Mouse (Mus musculus): ENCODE data around the gene Adgrg2. TPM values are rescaled to one million over a fixed set of nuclear protein-coding genes. Genes with fewer than 3 reads are reported as not detected.

Adgrg2 gene
- polyA plus RNA-seq, 1 experiment from 2014 or later = 1.8 TPM

GRCm38 (mm10) chrX:160418397-160418796 lies 27.9 kb downstream of the Adgrg2 start:
- Histone ChIP-seq H3K27ac (ENCODE audit: low read depth) (no peak overlapping the region), H3K4me1 (ENCODE audit: insufficient read depth) (no peaks in the 10 kb centered on the region), H3K9me3 (ENCODE audit: low read depth, low read length) (no peaks in the 10 kb centered on the region), H3K9ac (no peak overlapping the region), H3K27me3 (ENCODE audit: insufficient read depth, low read length) (no peaks in the 10 kb centered on the region), H3K4me2 (no peak overlapping the region), H3K36me3 (ENCODE audit: insufficient read depth) (no peaks in the 10 kb centered on the region), H3K4me3 (ENCODE audit: low read depth, low read length) (no peak overlapping the region)
- peak; percentile 66 for DNase-seq
- peak; percentile 81; the same call in 1 of the 2 replicates for ATAC-seq (ENCODE audit: insufficient read depth)
- WGBS = 54% methylated on average over 7 of the region's 7 CpGs
- no peak for TF ChIP-seq CTCF (IDR thresholded peaks at IDR 0.05; ENCODE audit: low read depth)

- Histone ChIP-seq H3K36me3 (ENCODE audit: insufficient read depth) (no peaks in the 10 kb centered on the region), H3K9me3 (ENCODE audit: low read depth, low read length) (no peaks in the 10 kb centered on the region), H3K9ac (no peak overlapping the region), H3K4me2 (no peak overlapping the region), H3K4me1 (ENCODE audit: insufficient read depth) (no peaks in the 10 kb centered on the region), H3K27me3 (ENCODE audit: insufficient read depth, low read length) (no peaks in the 10 kb centered on the region), H3K27ac (ENCODE audit: low read depth) (no peak overlapping the region), H3K4me3 (ENCODE audit: low read depth, low read length) (no peak overlapping the region)
- TF ChIP-seq CTCF (IDR thresholded peaks at IDR 0.05; ENCODE audit: low read depth) = no peak
- DNase-seq = peak; percentile 4
- no peak for ATAC-seq (ENCODE audit: insufficient read depth)
- 72% methylated on average over 1 of the region's 1 CpGs for whole genome bisulfite sequencing
Measured at GRCm38 (mm10) chrX:160423737-160424136, 33.2 kb downstream of the Adgrg2 start.

DNA sequence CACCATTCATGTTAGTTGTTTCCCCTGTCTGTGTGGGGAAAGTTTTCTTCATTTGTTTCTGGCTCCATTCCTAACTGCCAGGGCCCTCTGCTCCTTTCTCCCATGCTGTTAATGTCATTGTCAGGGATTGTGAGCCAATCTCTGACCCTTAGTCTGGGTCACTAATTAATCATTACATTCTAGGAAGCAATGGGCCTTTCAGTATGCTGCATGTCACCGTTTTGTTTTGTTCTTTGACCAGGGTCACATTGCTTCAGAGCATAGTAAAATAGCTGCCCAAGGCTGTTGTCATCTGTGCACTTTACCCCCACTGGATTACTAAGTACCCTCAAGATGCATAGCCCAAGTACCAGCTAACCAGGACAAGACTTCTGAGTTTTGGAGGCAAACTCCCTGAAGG lies 36.0 kb downstream of the Adgrg2 start:
- no peak for ATAC-seq (ENCODE audit: insufficient read depth)
- DNase-seq = no peak
- Histone ChIP-seq H3K4me2 (no peak overlapping the region), H3K27ac (ENCODE audit: low read depth) (no peak overlapping the region), H3K4me3 (ENCODE audit: low read depth, low read length) (no peak overlapping the region), H3K4me1 (ENCODE audit: insufficient read depth) (no peaks in the 10 kb centered on the region), H3K9ac (no peak overlapping the region), H3K27me3 (ENCODE audit: insufficient read depth, low read length) (no peaks in the 10 kb centered on the region), H3K36me3 (ENCODE audit: insufficient read depth) (no peaks in the 10 kb centered on the region), H3K9me3 (ENCODE audit: low read depth, low read length) (no peaks in the 10 kb centered on the region)
- WGBS = 50% methylated on average over 1 of the region's 1 CpGs
- no peak for TF ChIP-seq CTCF (IDR thresholded peaks at IDR 0.05; ENCODE audit: low read depth)

DNA sequence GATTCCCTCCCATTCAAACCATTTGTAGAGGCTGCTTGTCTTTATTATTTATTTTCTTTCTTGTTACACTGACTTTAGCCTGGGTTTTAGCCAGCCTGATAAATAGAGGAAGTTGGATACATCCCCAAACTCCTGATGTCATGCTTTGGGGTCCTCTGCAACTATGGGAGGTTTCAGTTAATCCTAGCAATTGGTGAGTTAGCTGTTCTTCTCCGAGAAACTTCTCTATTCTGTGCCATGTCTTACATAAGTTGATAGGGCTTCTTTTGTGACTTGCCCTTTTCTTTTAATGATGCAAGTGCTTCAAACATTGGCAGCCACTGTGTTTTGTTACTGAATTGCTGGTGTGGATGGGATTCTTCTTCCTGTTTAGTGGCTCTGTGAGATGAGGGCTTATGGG lies 36.4 kb downstream of the Adgrg2 start:
- DNase-seq = no peak
- 90% methylated on average over 1 of the region's 1 CpGs for WGBS

GRCm38 (mm10) chrX:160432192-160432591 lies 41.7 kb downstream of the Adgrg2 start:
- H3K9ac ChIP-seq = no peak overlapping the region
- no peaks in the 10 kb centered on the region for H3K9me3 ChIP-seq (ENCODE audit: low read depth, low read length)
- WGBS = 86% methylated on average over 7 of the region's 7 CpGs
- H3K4me1 ChIP-seq (ENCODE audit: insufficient read depth) = no peaks in the 10 kb centered on the region
- no peak for TF ChIP-seq CTCF (IDR thresholded peaks at IDR 0.05; ENCODE audit: low read depth)
- H3K36me3 ChIP-seq (ENCODE audit: insufficient read depth) = no peaks in the 10 kb centered on the region
- H3K27me3 ChIP-seq (ENCODE audit: insufficient read depth, low read length) = no peaks in the 10 kb centered on the region
- H3K4me3 ChIP-seq (ENCODE audit: low read depth, low read length) = no peak overlapping the region
- H3K4me2 ChIP-seq = no peak overlapping the region
- no peak for ATAC-seq (ENCODE audit: insufficient read depth)
- no peak for DNase-seq
- no peak overlapping the region for H3K27ac ChIP-seq (ENCODE audit: low read depth)

More for the DNA sequence above, 36.4 kb downstream of the Adgrg2 start:
- Histone ChIP-seq H3K27ac (ENCODE audit: low read depth) (no peak overlapping the region), H3K36me3 (ENCODE audit: insufficient read depth) (no peaks in the 10 kb centered on the region), H3K4me2 (no peak overlapping the region), H3K27me3 (ENCODE audit: insufficient read depth, low read length) (no peaks in the 10 kb centered on the region), H3K4me1 (ENCODE audit: insufficient read depth) (no peaks in the 10 kb centered on the region), H3K4me3 (ENCODE audit: low read depth, low read length) (no peak overlapping the region), H3K9me3 (ENCODE audit: low read depth, low read length) (no peaks in the 10 kb centered on the region), H3K9ac (no peak overlapping the region)
- TF ChIP-seq CTCF (IDR thresholded peaks at IDR 0.05; ENCODE audit: low read depth) = no peak
- ATAC-seq (ENCODE audit: insufficient read depth) = no peak

DNA sequence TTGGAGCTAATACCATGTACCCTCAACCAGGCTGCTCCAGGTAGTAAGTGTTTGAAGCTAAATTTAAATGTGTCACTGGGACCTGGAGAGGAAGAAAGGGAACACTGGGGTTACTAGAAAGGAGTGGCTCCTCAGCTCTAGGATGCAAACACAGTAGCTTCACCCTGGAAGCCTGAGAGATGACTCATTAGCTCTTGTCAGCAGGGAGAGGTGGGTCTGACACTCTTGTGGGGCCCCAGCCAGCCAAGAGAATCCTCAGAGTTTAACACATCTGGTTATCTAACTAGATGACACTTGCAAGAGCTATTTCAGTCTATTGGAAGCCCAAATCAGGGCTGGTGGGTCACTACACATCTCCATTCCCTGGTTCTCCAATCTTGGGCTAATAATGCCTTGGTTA lies 50.8 kb downstream of the Adgrg2 start:
- H3K4me2 ChIP-seq = no peak overlapping the region
- no peak overlapping the region for H3K4me3 ChIP-seq (ENCODE audit: low read depth, low read length)
- TF ChIP-seq CTCF (IDR thresholded peaks at IDR 0.05; ENCODE audit: low read depth) = no peak
- no peak overlapping the region for H3K27ac ChIP-seq (ENCODE audit: low read depth)
- ATAC-seq (ENCODE audit: insufficient read depth) = no peak
- H3K9me3 ChIP-seq (ENCODE audit: low read depth, low read length) = no peaks in the 10 kb centered on the region
- H3K9ac ChIP-seq = no peak overlapping the region
- no peaks in the 10 kb centered on the region for H3K27me3 ChIP-seq (ENCODE audit: insufficient read depth, low read length)
- H3K36me3 ChIP-seq (ENCODE audit: insufficient read depth) = no peaks in the 10 kb centered on the region
- H3K4me1 ChIP-seq (ENCODE audit: insufficient read depth) = no peaks in the 10 kb centered on the region
- no peak for DNase-seq

DNA sequence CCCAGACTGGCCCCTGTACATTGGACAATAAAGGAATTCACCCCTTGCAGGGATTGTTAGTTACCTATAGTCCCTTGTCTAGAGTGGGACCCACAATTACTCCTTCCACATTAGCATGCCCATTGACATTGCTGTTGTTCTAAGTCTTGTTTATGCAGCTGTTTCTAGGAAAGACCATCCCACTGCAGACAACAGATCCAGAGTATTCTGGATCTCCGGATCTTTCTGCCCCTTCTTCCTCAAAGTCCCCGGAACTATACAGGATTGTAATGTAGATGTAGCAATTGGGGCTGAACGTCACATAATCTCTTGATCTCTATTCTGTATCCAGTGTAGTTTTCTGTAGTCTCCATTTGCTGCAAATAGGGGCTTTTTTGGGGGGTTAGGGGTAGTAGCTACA lies 57.9 kb downstream of the Adgrg2 start:
- no peak for TF ChIP-seq CTCF (IDR thresholded peaks at IDR 0.05; ENCODE audit: low read depth)

GRCm38 (mm10) chrX:160449363-160449762 lies 58.9 kb downstream of the Adgrg2 start:
- Histone ChIP-seq H3K36me3 (ENCODE audit: insufficient read depth) (no peaks in the 10 kb centered on the region), H3K4me3 (ENCODE audit: low read depth, low read length) (no peak overlapping the region), H3K27me3 (ENCODE audit: insufficient read depth, low read length) (no peaks in the 10 kb centered on the region), H3K4me2 (no peak overlapping the region), H3K27ac (ENCODE audit: low read depth) (no peak overlapping the region), H3K9me3 (ENCODE audit: low read depth, low read length) (no peaks in the 10 kb centered on the region), H3K4me1 (ENCODE audit: insufficient read depth) (no peaks in the 10 kb centered on the region), H3K9ac (no peak overlapping the region)
- no peak for ATAC-seq (ENCODE audit: insufficient read depth)
- no peak for DNase-seq
- TF ChIP-seq CTCF (IDR thresholded peaks at IDR 0.05; ENCODE audit: low read depth) = peak; percentile 36
- 71% methylated on average over 2 of the region's 2 CpGs for WGBS

More for the DNA sequence above, 57.9 kb downstream of the Adgrg2 start:
- WGBS = 81% methylated on average over 3 of the region's 3 CpGs
- no peak for ATAC-seq (ENCODE audit: insufficient read depth)
- Histone ChIP-seq H3K4me1 (ENCODE audit: insufficient read depth) (no peaks in the 10 kb centered on the region), H3K27ac (ENCODE audit: low read depth) (no peak overlapping the region), H3K9me3 (ENCODE audit: low read depth, low read length) (no peaks in the 10 kb centered on the region), H3K4me2 (no peak overlapping the region), H3K36me3 (ENCODE audit: insufficient read depth) (no peaks in the 10 kb centered on the region), H3K27me3 (ENCODE audit: insufficient read depth, low read length) (no peaks in the 10 kb centered on the region), H3K4me3 (ENCODE audit: low read depth, low read length) (no peak overlapping the region), H3K9ac (no peak overlapping the region)
- DNase-seq = no peak

All from lung, embryonic 14.5 days (tissue).